Mouse (Mus musculus) lung, adult 2 months (tissue): ENCODE measurements around the gene Tlk2.

Source experiments
- CTCF ChIP-seq: fragments of 200-500 bp; IDR thresholded peaks from 2 replicates; pipeline ENCODE4 v1.5.1; 2011; ENCODE audit warnings: mild to moderate bottlenecking, low read length, control low read depth; ENCODE audit not compliant: insufficient read depth
- POLR2A ChIP-seq: fragments of 200-500 bp; IDR thresholded peaks from 2 replicates; pipeline ENCODE4 v1.6.1; 2011; ENCODE audit warnings: low read depth, mild to moderate bottlenecking, control low read depth, low read length, borderline replicate concordance; ENCODE audit errors: extremely low read depth

DNA sequence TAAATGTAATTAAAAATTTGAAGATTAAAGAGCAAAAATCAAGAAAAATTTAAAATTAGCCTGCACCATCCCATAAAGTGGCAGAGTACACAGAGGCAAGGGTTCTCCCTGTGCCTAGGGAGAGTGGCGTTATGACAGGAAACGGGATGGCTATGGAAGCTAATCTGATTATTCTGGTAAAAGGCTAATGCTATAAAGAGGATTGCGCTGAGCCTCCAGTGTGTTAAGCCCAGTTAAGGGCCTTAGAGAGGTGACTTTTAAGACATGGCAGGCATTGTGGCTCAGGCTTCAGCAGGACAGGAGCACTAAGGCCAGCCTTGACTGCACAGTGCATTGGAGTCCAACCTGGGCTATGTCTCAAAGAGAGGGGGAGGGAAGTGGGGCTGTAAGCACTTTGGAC lies 148.5 kb downstream of the Tlk2 start:
- TF ChIP-seq POLR2A: no peak
- TF ChIP-seq CTCF: no peak
